Mouse (Mus musculus) layer of hippocampus, postnatal 10 days (tissue): Measurements from ENCODE around the gene Sh3rf3. TPM values are rescaled to one million over a fixed set of nuclear protein-coding genes. Genes with fewer than 3 reads are reported as not detected.

Source experiments
- DNase-seq, 2 experiments: peaks; one replicate each; pipeline ENCODE4 v3.0.0; 2021; ENCODE audit warnings: low spot score in 2 of 2
- long read RNA-seq: library from polyadenylated mRNA; stranded (forward); transcript quantifications from one replicate; pipeline ENCODE4 v2.0.0, GENCODE M21; 2023
- total RNA-seq, 2 experiments: library from RNA; stranded (reverse); gene quantifications; 2 replicates each; pipeline ENCODE4 v1.2.3; 2021

Gene Sh3rf3
- 10 to 100 TPM; 47.8 to 50.1 TPM for total RNA-seq
- long read RNA-seq, partial matches to known transcripts = 2 of 6 reads
- long read RNA-seq, other reads (novel, unspliced or antisense) = 4 of 6 reads

DNA sequence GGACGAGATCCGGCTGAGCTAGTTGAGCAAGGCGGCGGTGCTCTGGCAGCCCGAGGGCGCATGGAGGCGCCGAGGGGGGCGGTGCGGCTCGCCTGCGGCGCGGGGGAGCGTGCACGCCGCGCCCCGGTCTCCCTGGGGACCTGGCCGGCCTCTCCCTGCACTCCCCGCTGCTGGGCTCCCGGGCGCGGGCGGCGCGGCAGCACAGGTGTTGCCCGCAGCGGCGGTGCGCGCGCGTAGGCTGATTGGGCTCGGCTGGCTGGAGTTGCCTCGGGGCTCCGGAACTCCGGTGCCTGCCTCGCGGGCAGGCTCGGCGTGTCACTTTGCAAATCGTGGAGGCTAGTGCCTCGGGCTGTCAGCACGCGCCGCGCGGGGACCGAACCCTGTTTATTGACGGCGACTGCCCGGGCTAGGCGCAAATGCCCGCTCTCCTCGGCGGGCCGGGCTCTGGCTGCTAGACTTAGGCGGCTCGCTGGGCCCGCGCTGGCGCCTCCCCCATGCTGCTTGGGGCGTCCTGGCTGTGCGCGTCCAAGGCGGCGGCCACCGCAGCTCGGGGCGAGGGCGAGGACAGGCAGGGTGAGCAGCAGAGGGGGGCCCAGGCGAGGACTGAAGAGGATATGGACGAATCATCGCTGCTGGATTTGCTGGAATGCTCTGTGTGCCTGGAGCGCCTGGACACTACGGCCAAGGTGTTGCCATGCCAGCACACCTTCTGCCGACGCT lies at the start of gene Sh3rf3:
TSS of gene Sh3rf3 (plus strand) at position 279 of the 720 bp plus-strand sequence.
- DNase-seq = peak; percentile 51 to 59

DNA sequence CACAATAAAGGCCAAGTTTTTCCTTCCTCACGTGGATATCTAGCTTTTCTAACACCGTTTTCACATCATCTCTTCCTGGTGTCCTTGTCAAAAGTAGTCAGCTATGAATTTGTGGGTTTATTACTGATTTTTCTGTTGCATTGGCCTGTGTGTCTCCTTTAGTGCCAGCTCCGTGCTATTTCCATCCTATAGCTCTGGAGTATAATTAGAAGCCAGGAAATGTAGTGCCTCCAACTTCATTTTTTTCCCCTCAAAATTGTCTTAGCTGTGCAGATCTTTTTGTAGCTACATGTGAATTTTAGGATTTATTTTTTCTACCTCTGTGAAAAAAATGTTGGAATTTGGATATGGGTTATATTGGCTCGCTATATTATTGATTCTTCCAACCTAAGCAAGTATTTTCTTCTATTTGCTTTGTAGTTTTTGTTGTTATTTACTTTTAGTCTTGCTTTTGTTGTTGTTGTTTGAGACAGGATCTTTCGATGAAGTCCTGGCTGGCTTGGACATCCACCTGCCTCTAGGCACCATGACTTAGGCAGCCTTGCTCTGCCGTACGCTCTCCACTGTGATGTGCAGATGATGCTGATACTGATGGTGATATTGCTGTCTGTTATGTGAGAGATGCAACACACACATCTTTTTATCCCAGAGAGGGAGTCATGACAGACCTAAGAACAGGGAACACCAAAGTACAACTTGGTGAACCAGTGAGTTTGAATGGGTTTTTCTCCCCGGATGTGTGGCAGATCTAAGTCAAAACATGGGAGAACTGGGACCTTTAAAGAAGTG lies 24.5 kb upstream of the Sh3rf3 start:
- no peak for DNase-seq

DNA sequence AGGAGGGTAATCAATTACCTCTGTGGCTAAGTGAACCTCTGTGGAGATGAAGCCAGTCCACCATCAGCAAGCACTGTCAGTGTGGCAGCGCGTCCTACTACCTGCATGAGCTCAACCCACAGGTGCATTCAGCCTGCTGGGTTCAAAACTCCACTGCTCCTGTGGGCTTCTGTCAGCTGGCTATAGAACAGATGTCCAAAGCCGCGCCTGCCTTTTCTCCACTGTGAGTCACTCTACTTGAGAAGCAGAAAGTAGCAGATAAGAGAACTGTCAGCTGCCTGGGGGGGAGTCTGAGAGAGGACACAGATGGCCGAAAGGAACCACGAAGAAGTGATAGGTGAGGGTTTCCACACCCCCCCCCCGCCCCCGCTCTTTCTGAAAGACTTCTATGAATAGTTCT lies 15.6 kb upstream of the Sh3rf3 start:
- DNase-seq = no peak

DNA sequence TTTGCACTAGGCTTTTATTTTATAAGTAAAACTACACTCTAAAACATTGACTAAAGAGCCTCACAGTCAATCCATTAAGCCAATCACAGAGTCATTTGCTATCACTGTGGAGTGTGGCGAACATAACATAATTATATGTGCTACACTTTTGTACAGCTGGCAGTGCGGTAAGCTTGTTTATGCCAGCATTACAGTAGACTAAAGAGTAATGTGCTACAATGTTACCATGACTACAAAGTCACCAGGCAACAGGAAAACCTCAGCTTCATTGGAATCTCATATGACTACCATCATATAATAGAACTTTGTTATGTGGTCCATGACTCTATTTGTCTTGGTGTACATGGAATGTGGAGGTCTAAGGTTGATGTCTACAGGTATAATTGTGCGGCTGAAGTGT lies 15.0 kb upstream of the Sh3rf3 start:
- no peak for DNase-seq

DNA sequence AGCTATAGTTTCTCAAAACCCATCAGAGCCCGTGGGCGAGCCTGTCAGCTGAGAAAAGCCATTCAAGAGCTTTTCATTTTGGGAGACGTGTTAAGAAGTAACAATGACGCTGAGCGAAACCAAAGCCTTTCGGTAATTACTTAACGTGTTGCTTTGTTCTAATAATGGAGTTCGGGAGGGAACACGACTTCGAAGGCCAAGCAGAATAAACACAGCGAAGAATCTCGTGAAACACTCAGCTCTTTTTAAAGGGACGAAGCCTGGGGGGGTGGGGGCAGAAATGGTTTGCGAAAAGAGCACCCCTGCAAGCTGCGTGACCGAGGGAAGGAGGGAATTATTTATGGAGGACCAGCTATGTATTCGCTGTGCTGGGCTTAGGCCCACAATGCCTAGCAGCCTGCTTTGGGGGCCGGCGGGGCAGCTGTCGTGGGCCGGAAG lies 12.1 kb upstream of the Sh3rf3 start:
- DNase-seq = peak; percentile 15 to 35

DNA sequence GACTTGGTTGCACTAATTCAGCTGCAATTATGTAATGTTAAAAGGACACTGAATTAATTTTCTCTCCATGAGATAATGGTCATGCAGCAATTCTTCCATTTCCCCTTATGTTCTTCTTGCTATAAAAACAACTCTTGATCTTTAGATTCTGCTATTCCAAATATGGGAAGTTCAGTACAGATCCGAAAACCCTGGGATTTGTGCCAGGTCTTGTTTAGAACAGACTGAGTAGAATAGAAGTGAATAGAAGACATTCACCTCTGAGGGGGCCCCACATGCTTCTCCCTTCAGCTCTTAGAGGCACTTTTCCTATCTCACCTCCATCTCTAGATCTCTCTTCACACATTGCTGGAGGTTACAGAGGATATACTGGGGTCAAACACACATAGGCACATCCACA lies 10.8 kb upstream of the Sh3rf3 start:
- DNase-seq = no peak

DNA sequence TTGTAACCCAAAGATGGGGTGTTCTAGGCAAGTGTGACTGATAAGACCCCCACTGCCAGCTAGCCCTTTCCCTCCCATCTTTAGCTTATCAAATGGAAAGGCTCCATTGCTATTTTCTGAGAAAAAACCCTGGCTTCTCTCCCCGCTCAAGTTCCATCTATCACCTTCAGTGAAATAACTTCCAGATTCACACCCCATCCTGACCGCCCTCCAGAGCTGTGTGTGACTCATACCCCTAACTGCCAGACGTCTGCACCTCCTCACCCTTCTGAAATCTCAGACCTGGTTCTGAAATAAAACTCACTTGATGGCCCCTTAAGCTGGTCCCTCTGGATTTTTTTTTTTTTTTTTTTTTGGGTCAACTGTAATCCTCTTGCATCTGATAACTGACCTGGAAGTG lies 5.2 kb upstream of the Sh3rf3 start:
- DNase-seq = no peak

DNA sequence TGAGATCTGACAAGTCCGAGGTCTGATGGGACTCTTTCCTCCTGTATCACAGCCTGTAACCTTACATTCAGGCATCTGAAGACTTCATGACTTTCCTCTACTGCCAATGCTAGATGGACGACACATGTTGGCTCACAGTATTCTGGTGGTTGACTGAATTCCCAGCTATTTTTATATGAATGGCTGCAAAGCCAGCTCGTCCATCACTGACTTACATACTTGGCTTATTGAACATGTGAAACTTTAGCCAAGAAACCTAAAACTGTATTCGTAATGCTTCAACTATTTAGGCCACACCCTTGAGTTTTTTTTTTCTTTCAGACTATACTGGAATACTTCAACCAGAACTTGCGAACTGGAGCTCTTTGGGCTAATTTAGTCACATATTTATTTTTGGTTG lies 3.0 kb upstream of the Sh3rf3 start:
- no peak for DNase-seq

DNA sequence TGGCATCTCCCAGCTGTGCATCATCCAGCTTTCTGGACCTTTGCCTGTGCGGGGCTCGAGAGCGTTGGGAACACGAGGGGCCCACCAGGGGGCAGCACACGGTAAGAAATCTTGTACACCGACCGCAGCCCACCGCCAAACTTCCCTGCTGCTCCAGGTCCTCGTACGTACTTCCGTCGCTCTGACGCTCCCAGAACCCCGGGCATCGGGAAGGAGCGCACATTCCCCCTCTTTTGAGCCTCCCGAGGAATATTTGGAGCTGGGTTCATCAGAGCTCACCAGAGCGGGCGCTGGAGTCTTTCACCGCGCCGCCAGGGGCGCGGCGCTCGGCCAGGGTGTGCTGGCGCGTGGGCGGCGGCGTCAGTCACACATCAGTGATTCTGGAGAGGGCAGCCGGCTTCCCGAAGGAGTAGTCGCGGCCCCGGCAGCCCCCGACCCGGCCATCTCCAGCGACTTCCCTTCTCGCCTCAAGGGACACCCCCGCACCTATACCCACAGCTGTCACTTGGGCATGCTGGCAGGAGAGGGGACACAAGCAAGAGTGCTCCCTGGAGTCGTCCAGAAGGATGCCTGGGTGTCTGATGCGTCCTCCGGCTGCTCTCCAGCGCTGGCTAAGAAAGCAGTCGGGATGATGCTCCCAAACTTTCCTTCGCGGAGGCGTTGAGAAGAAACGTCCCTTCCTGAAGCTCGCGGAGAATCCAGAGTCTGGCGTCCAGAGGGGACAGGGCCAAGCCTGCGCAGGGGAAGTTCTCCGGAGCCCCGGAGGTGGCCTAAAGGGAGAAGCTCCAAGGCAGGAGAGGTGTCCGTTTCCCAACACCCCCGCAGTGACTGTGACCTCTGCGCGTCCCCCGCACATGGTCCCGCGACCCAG lies 714 bp upstream of the Sh3rf3 start:
- peak; percentile 95 to 96 for DNase-seq

DNA sequence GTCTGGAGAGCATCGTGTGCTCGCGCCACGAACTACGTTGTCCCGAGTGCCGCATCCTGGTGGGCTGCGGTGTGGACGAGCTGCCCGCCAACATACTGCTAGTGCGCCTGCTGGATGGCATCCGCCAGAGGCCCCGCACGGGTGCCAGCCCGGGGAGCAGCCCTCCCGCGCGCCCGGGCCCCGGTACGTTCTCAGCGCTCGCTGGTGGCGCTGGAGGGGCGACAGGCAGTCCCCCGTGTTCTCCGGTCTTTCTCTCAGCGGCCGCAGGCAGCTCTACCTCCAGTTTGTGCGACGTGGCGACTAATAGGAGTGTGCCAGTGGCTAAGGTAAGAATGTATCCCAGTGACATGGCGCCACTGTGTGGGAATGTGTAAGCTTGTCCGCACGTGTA lies 637 bp downstream of the Sh3rf3 start:
- peak in 1 of 2 experiments; percentile 66 for DNase-seq

DNA sequence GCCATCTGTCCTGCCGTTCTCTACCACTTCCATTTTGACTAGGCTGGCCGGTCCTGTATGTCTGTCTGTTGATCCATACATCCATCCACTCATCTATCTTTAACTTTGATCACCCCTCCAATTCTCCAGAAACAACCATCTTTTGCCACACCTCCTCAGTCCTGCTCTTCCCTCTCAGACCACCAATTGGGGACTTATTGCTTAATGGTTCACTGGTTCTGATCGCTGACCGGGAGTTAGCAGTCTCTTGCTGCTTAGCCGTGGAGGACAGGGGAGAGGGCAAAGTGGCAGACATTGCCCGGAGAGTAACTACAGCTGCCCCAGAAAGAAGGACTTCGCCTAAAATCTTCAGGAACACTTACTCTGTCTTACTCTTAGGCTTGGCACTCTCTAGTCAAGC lies 1.3 kb downstream of the Sh3rf3 start:
- no peak for DNase-seq

DNA sequence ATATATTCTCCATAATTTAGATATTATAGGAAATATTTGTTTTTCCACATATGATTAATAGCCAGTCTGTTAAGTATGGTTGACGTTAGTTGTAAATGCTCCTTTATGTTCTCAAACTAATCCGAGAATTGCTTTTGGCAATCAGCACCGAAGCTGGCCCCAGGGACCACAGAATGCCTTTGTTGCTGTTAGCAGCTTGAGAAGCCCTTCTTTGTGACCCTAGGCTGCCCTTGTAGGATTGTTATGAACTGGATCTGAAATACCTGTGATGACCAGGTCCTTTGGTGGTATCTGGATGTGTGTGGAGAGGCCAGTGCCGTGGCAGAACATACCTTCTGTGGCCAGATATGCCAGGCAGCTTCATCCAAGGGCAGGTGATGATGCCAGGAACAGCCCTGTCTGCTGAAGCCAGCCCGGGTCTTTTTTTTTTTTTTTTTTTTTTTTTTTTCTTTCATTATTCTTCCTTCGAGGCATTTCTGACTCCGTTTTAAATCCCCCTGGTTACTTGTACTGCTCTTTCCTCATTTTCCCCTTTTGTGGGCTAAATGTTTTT lies 10.9 kb downstream of the Sh3rf3 start:
- DNase-seq = no peak

DNA sequence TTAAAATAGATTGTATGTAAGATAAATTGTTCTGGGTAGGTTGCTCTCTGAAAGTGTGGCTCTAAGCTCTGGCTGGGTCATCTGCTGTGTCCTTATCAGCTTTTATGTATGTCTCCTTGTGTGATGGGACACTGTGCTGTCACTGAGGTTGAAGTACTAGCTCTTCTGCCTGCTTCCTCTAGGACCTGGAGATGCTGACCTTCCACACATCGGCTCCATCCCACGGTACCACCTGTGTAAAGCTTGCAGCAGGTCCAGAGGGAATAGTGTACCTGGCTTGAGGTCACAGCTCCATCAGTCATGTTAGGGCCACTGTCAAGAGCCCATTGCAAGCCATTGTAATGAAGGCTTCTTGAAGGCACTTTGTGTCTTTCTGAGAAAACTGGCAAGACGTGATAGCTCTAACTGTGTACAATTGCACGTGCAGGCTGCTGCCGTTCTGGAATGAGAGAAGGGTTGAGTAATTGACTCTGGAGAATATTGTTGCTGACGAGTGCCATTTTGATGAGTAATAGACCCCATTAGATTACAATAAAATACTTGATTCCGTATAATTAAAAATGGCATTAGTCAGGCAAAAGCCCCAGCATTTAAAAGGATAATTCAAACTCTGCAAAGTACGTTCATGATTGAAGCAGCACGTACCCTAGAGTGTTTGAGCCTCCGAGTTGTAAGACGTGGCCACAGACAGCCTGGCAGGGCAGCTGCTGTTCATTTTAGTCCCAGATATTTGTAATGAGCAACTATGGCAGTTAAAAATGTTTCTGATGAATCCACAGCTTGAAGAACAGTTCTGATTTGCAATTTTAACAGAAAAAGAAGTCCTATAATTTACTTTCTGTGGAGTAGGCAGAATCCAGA lies 16.3 kb downstream of the Sh3rf3 start:
- DNase-seq = no peak

DNA sequence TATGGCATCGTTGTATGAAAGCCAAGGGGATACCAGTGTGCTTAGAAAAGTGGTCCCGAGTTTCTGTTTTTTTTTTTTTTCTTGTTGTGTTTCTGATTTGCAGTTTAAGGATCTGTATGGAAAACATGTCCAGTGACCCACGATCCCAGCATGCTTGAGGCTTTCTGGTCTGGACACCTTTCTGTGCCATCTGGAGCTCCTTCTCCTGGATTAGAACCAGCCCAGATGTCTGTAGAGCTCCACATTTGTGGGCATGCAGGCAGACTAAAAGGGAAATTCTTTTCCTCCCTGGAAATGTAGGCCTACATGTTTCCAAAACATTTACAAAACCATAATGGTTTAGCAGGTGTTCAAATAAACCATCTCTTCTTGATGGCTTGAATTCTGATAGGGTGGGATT lies 20.0 kb downstream of the Sh3rf3 start:
- DNase-seq = no peak

DNA sequence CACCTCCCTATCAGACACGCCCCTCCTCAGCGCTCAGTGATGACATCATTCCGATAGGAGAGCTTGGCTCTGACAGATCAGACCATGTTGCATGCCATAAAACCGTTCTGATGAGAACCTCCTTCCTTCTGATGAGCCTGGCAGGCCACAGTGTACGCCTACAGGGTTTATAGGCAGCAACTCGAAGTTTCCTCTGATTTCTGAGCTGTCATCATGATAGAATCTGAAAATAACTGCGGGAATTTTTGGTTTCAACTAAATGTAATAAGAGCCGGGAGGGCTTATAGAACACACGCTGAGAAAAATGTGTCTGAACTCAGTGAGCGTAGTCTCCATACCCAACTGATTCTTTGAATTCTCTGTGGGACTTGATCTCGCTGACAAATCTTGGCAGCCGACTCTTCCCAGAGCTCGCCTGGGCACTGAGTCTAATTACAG lies 20.6 kb downstream of the Sh3rf3 start:
- no peak for DNase-seq

DNA sequence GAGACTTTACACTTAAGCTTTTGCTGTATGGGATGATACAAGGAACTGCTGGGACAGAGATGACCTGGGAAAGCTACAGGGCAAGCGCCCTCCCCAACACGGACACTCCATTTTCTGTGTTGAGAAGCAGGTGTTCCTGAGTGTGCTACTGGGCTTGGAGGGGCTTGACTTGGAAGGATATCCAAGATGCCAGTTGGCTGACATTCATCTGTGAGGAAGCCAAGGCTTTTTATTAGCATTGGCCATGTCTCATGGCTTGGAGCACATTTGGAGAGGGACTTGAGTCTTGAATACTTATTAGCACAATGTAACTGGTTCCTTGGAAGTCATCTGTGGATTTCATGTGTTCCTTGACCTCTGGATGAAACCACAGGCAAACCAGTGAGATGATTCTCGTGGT lies 23.2 kb downstream of the Sh3rf3 start:
- DNase-seq = no peak

DNA sequence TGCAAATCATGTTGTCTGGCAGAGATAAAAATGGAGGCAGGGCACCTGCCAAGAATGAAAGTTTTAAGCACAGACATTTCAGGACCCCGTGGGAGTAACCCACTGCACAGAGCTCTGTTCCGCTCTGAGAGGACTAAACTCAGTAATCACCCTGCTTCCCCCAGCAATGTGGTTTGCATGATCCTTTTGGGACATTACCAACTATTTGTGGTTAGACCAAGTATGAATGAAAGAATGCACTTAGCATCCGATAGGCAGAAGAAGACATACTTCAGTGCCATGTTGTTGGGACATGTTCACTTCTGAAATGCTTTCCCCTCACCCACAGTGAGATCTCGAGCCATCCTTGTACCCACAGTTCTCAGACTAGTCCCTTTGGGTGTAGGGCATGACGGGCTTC lies 24.3 kb downstream of the Sh3rf3 start:
- DNase-seq = no peak

DNA sequence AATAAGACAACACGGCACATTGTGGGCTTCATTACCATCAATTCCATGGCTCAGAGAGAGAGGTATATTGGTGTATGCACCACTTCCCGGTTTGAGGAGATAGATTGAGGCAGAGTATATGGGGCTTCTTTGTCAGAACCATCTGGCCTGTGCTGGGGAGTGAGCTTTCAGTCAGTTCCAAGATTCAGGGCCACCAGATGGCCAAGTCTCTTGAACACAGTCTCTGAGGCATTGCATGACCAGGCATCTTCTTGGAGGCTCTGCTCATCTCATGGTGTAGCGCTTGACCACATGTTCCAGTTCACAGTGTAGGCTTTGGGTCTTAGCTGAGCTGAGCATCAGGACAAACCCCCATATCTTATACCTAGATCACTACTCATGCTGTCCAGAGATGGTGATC lies 28.8 kb downstream of the Sh3rf3 start:
- no peak for DNase-seq

DNA sequence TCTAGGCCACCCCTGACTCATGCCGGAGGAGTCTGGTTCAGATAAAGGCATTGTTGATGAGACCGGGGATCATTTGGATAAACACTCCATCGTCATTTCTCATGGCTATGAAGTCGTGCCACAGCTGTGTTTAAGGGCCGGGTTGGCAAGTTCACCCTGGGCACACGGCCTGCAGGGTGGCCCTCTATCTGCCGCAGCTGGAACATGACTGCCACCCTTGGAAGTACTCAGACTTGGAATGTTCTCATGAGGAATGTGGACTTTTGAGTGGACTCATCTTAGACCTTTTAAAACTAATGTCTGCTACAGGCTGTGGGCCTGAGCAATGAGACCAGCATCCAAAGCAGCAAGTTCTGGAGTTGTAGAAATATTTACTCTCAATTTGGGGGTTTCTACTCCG lies 29.9 kb downstream of the Sh3rf3 start:
- DNase-seq = no peak

DNA sequence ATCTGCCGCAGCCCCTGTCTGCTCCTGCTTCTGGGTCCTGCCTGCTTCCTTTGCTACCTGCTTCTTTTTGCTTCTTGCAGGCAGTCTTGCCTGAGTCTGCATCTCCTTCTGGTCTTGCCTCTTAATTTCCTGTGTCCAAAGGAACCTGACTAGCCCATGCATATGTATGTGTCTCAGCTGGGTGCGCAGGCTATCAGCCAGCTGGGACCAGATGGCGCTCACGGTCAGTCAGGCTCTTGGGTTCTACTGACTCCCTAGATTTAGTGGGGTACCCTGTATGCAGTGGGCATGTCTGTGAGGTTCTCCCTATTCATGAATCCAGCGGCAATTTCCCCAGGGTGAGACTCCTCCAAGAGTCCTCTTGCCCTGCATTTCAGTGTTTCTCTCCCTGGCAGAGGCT lies 35.0 kb downstream of the Sh3rf3 start:
- DNase-seq = no peak
